Mouse (Mus musculus) midbrain, embryonic 10.5 days (tissue): Measurements from ENCODE around the gene Dpm2. TPM values are rescaled to one million over a fixed set of nuclear protein-coding genes. Genes with fewer than 3 reads are reported as not detected.

Experiments used
- DNase-seq: peaks from one replicate; pipeline ENCODE4 v3.0.0-alpha.2; 2017; ENCODE audit warnings: low spot score
- H3K27ac ChIP-seq: fragments of 300-500 bp; sonication (generic); replicated peaks from 2 replicates; pipeline ENCODE4 v1.5.1; 2016; ENCODE audit warnings: mild to moderate bottlenecking
- H3K27me3 ChIP-seq: fragments of 300-500 bp; sonication (generic); 2 replicates; pipeline ENCODE4 v1.6.1; 2016; ENCODE audit warnings: low read depth, mild to moderate bottlenecking; ENCODE audit not compliant: poor library complexity, severe bottlenecking
- H3K36me3 ChIP-seq: fragments of 300-500 bp; sonication (generic); 2 replicates; pipeline ENCODE4 v1.6.1; 2016; ENCODE audit warnings: mild to moderate bottlenecking, moderate library complexity
- H3K4me1 ChIP-seq: fragments of 300-500 bp; sonication (generic); 2 replicates; pipeline ENCODE4 v1.6.1; 2016
- H3K4me3 ChIP-seq: fragments of 300-500 bp; sonication (generic); 2 replicates; pipeline ENCODE4 v1.5.1; 2016; ENCODE audit warnings: mild to moderate bottlenecking, moderate library complexity
- H3K9me3 ChIP-seq: fragments of 300-500 bp; sonication (generic); replicated peaks from 2 replicates; pipeline ENCODE4 v1.6.1; 2016; ENCODE audit warnings: mild to moderate bottlenecking
- WGBS: fragments of 180-500 bp; shearing (Covaris S2); methylation state at CpG from one replicate; pipeline ENCODE4 v1.1.7; 2016; 5-methylcytosine and 5-hydroxymethylcytosine counted together
- polyA plus RNA-seq: library from polyadenylated mRNA; unstranded; fragments of >200 nt; fragmentation: Nextera tagmentation; extraction: Ambion mirVana; gene quantifications from 2 replicates; pipeline ENCODE4 v1.2.1, GENCODE M21; 2016

Dpm2 gene
- polyA plus RNA-seq, 1 experiment from 2014 or later: 116 TPM

DNA sequence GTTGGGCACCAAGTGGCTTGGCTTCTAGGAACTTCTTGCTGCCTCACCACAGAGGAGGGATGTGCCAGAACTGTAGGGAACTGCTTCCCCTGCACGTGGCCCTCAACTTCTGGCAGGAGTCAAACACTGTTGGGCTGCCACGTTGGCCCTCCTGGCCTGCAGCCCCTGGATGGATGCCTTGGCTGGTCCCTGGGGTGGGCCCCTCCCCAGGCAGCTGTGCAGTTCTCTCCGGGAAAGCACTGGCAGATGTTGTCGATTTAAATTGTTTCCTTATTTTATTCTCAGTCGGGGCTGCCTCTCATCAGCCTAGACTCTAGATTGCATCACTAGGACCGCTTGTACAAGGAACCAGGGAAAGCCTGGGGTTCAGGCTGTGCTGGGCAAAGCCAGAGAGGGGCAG is 20.9 kb upstream of the Dpm2 start:
- no peak overlapping the region for H3K4me3 ChIP-seq
- peaks cover 12% of the 10 kb centered on the region for H3K4me1 ChIP-seq
- peaks cover 23% of the 10 kb centered on the region for H3K36me3 ChIP-seq
- 85% methylated on average over 6 of the region's 6 CpGs for WGBS
- H3K27ac ChIP-seq: 0 out of 2 replicates have a peak overlapping the region, but pooled peaks have one; percentile 4
- no peak for DNase-seq
- no peaks in the 10 kb centered on the region for H3K27me3 ChIP-seq
- H3K9me3 ChIP-seq: no peaks in the 10 kb centered on the region

GRCm38 (mm10) chr2:32551236-32551635 is 19.4 kb upstream of the Dpm2 start:
- 87% methylated on average over 5 of the region's 5 CpGs for WGBS

GRCm38 (mm10) chr2:32553592-32554148 is 17.0 kb upstream of the Dpm2 start:
- DNase-seq: no peak
- no peaks in the 10 kb centered on the region for H3K9me3 ChIP-seq
- peaks cover 1% of the 10 kb centered on the region for H3K36me3 ChIP-seq
- H3K27me3 ChIP-seq: no peaks in the 10 kb centered on the region
- peaks cover 41% of the 10 kb centered on the region for H3K4me1 ChIP-seq
- no peak overlapping the region for H3K4me3 ChIP-seq
- H3K27ac ChIP-seq: no peak overlapping the region
- 88% methylated on average over 7 of the region's 7 CpGs for WGBS

More at GRCm38 (mm10) chr2:32551236-32551635, 19.4 kb upstream of the Dpm2 start:
- no peak for DNase-seq
- no peaks in the 10 kb centered on the region for H3K9me3 ChIP-seq
- peaks cover 11% of the 10 kb centered on the region for H3K36me3 ChIP-seq
- H3K27ac ChIP-seq: no peak overlapping the region
- H3K27me3 ChIP-seq: no peaks in the 10 kb centered on the region
- peaks cover 25% of the 10 kb centered on the region for H3K4me1 ChIP-seq
- H3K4me3 ChIP-seq: no peak overlapping the region

- H3K9me3 ChIP-seq: no peaks in the 10 kb centered on the region
- 57% methylated on average over 4 of the region's 4 CpGs for WGBS
- DNase-seq: no peak
- H3K4me3 ChIP-seq: no peak overlapping the region
- H3K36me3 ChIP-seq: peaks cover 12% of the 10 kb centered on the region
- H3K27ac ChIP-seq: peak overlapping the region; percentile 72
- H3K27me3 ChIP-seq: no peaks in the 10 kb centered on the region
- peaks cover 60% of the 10 kb centered on the region for H3K4me1 ChIP-seq
These were observed 15.2 kb upstream of the Dpm2 start for GRCm38 (mm10) chr2:32555484-32555883.

DNA sequence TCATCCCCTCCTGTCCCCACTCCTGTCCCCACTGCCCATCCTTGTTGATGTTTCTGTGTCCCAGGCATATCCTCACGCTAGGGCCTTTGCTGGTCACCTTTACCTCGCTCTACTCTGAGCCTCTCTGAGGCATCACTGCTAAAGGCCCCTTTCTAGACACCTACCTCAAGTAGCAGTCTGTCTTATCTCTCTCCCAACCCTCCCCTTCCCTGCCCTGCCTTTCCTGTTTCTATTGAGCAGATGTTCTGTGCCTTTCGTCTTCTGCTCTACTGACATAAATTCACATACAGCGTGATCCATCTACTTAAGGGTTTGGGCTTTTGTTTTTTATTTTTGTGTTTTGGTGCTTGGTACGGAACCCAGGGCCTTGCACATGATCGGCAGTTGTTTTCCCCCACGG is 14.6 kb upstream of the Dpm2 start:
- H3K4me1 ChIP-seq: peaks cover 63% of the 10 kb centered on the region
- H3K27me3 ChIP-seq: no peaks in the 10 kb centered on the region
- WGBS: 93% methylated on average over 7 of the region's 7 CpGs
- peaks cover 17% of the 10 kb centered on the region for H3K36me3 ChIP-seq
- no peak for DNase-seq
- H3K9me3 ChIP-seq: no peaks in the 10 kb centered on the region
- H3K4me3 ChIP-seq: no peak overlapping the region
- peak overlapping the region; percentile 72 for H3K27ac ChIP-seq

GRCm38 (mm10) chr2:32559570-32559969 is 11.1 kb upstream of the Dpm2 start:
- Histone ChIP-seq H3K36me3 (peaks cover 48% of the 10 kb centered on the region), H3K27me3 (no peaks in the 10 kb centered on the region), H3K27ac (peak overlapping the region; percentile 89), H3K9me3 (no peaks in the 10 kb centered on the region), H3K4me3 (peak overlapping the region; percentile 35), H3K4me1 (peaks cover 59% of the 10 kb centered on the region)
- peak; percentile 76 for DNase-seq
- 25% methylated on average over 5 of the region's 5 CpGs for WGBS

DNA sequence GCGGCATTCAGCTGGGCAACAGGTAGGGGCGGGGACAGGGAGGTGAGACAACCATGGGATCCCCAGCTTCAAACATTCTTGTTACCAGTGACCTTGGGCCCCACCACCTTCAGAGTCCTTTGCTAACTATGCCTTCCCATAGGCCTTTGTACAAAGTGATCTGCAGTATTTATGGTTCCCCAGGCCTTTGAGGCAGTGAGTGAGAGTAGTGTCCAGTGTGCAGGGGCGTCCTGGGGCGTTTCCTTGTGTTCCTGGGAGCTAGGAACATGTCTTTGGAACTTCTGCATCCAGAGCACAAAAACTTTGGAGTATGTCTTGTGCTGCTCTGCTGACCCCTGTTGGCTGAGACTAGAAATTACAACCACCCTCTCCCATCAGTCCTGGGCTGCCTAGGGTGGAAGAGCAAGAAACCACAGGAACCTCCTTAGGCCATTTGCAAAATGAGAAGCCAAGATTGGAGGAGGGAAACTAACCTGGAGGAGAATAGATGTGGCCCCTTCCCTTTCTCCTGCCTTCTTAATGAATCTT is 4.1 kb upstream of the Dpm2 start:
- H3K27me3 ChIP-seq: no peaks in the 10 kb centered on the region
- peaks cover 6% of the 10 kb centered on the region for H3K4me1 ChIP-seq
- no peaks in the 10 kb centered on the region for H3K9me3 ChIP-seq
- WGBS: 49% methylated on average over 4 of the region's 4 CpGs
- 0 out of 2 replicates have a peak overlapping the region, but pooled peaks have one; percentile 33 for H3K27ac ChIP-seq
- H3K4me3 ChIP-seq: no peak overlapping the region
- peaks cover 71% of the 10 kb centered on the region for H3K36me3 ChIP-seq
- peak; percentile 57 for DNase-seq

DNA sequence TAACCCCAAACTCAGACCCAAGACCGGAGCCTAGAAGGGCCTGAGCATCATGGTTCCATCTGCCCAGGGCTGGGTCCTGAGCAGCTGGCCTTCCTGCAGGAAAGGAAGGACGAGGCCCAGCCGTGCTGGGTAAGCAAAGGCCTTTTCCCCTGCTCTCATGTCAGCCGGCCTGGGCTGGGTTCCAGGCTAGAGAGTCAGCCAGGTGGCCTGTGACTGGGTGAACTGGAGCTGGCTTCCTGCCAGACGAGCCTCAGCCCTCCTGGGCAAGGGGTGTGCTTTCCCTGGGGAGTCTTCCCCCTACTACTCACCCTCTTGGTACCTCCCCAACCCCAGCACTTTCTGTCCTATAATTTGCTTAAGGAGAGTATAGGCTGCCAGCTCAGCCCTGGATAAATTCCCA is 2.5 kb upstream of the Dpm2 start:
- Histone ChIP-seq H3K36me3 (peaks cover 66% of the 10 kb centered on the region), H3K9me3 (no peaks in the 10 kb centered on the region), H3K4me3 (no peak overlapping the region), H3K27ac (no peak overlapping the region), H3K4me1 (peaks cover 18% of the 10 kb centered on the region), H3K27me3 (no peaks in the 10 kb centered on the region)
- no peak for DNase-seq
- 81% methylated on average over 5 of the region's 5 CpGs for WGBS

- WGBS: 90% methylated on average over 3 of the region's 3 CpGs
- H3K27ac ChIP-seq: no peak overlapping the region
- no peaks in the 10 kb centered on the region for H3K9me3 ChIP-seq
- H3K36me3 ChIP-seq: peaks cover 61% of the 10 kb centered on the region
- no peak for DNase-seq
- H3K4me3 ChIP-seq: no peak overlapping the region
- no peaks in the 10 kb centered on the region for H3K27me3 ChIP-seq
- H3K4me1 ChIP-seq: peaks cover 18% of the 10 kb centered on the region
These were observed 1.7 kb upstream of the Dpm2 start for GRCm38 (mm10) chr2:32568941-32569340.

- Histone ChIP-seq H3K4me1 (peaks cover 32% of the 10 kb centered on the region), H3K27ac (no peak overlapping the region), H3K4me3 (peak overlapping the region; percentile 20; the same call in 1 of the 2 replicates), H3K27me3 (peaks cover 14% of the 10 kb centered on the region), H3K9me3 (no peaks in the 10 kb centered on the region), H3K36me3 (peaks cover 30% of the 10 kb centered on the region)
- DNase-seq: no peak
- WGBS: 90% methylated on average over 11 of the region's 11 CpGs
These were observed 1.5 kb downstream of the Dpm2 start for GRCm38 (mm10) chr2:32572196-32572595.

- H3K27ac ChIP-seq: peak within 1 kb of the TSS; percentile 50; the same call in 1 of the 2 replicates
- peaks cover 35% of the 10 kb centered on the region for H3K4me1 ChIP-seq
- peaks cover 37% of the 10 kb centered on the region for H3K27me3 ChIP-seq
- no peak for DNase-seq
- peak within 1 kb of the TSS; percentile 68 for H3K4me3 ChIP-seq
- WGBS: 76% methylated on average over 6 of the region's 6 CpGs
- no peaks in the 10 kb centered on the region for H3K9me3 ChIP-seq
- peaks cover 12% of the 10 kb centered on the region for H3K36me3 ChIP-seq
These were observed 3.8 kb downstream of the Dpm2 start, which contains the start of gene Pip5kl1 for GRCm38 (mm10) chr2:32574497-32574896. TSS of gene Pip5kl1 (plus strand) at chr2:32574797.

- H3K9me3 ChIP-seq: no peaks in the 10 kb centered on the region
- H3K27me3 ChIP-seq: peaks cover 43% of the 10 kb centered on the region
- H3K27ac ChIP-seq: peak overlapping the region; percentile 50; the same call in 1 of the 2 replicates
- peak; percentile 55 for DNase-seq
- peaks cover 12% of the 10 kb centered on the region for H3K36me3 ChIP-seq
- peaks cover 35% of the 10 kb centered on the region for H3K4me1 ChIP-seq
- H3K4me3 ChIP-seq: peak overlapping the region; percentile 68
- WGBS: 2% methylated on average over 26 of the region's 26 CpGs
These were observed 4.4 kb downstream of the Dpm2 start for GRCm38 (mm10) chr2:32574901-32575585.
